Mouse (Mus musculus) heart, postnatal 10 days (tissue): ENCODE results near the gene Farsa. TPM values are rescaled to one million over a fixed set of nuclear protein-coding genes. Genes with fewer than 3 reads are reported as not detected.

Experiments used
- DNase-seq, 2 experiments: peaks; one replicate each; pipeline ENCODE4 v3.0.0; 2021
- intact Hi-C: fragments of 180-260 bp; cut with DNase I; formaldehyde crosslinking; loops from one replicate; pipeline ENCODE4 v1.15.1; 2025
- total RNA-seq, 2 experiments: library from RNA; stranded (reverse); gene quantifications; 2 replicates each; pipeline ENCODE4 v1.2.3; 2021

Farsa gene
- total RNA-seq, 2 experiments from 2014 or later: 31.7 to 32.5 TPM

DNA sequence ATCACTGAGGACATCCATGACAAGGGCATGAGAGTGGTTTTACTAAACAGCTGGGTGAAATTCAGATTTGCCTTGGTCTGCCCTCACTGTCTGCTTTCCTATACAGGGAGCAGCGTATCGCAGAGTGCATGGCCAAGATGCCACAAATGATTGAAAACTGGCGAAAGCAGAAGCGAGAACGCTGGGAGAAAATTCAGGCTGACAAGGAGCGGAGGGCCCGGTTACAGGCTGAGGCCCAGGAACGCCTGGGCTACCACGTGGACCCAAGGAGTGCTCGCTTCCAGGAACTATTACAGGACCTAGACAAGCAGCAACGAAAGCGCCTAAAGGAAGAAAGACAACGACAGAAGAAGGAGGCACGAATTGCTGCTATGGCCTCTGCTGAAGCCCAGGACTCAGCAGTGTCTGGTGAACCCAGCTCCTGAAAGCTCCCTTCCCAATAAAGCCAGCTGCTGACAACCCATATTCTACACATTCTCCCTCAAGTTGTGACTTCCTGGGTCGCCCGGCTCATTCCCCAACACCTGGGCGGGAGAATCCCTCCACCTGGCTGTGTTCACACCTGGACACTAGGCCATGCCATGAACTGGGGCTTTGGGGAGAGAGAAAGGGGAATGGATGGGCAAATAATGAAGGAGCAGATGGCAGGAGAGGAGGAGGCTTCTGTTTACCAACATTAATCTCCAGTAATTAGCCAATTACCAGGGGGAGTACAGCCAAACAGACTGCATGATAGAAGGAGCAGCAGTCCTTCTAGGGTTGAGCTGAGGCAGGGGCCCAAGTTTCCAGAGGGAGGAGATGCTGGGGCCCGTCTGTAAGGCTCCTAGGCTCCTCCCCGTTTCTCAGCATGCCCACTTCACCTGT is 22.6 kb upstream of the Farsa start:
- intact Hi-C loops: no loop called here
- no peak for DNase-seq

- DNase-seq: peak; percentile 72 to 77
- intact Hi-C loops: no loop called here
Observed at GRCm38 (mm10) chr8:84834866-84835855, 21.6 kb upstream of the Farsa start.

- DNase-seq: no peak
- intact Hi-C loops: no loop called here
Observed at GRCm38 (mm10) chr8:84837149-84837911, 19.5 kb upstream of the Farsa start.

DNA sequence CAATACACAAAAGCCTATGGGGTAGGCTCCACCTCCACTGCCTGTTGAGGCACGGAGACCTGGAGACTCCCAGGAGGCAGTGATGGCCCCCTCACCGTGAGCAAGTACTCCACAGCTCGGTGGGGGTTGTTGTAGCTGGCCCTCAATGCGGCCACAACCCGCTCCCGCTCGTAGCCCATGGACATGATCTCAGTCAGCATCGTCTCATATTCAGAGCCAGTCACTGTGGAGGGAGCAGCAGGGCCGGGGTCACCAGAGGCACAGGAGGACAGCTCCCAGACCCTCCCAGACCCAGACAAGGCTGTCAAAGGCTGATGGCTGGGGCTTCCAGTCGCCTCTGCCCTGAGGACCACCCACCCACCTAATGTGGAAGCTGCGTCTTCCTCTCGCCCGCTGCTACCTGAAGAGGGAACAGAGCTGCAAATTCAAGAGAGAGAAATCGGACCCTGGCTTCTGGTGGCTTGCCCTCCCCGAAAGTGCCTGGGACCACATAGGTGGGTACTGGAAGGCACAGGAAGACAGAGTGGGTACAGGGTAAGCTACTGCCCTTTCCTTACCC is 18.8 kb upstream of the Farsa start:
- DNase-seq: no peak
- intact Hi-C loops: no loop called here

DNA sequence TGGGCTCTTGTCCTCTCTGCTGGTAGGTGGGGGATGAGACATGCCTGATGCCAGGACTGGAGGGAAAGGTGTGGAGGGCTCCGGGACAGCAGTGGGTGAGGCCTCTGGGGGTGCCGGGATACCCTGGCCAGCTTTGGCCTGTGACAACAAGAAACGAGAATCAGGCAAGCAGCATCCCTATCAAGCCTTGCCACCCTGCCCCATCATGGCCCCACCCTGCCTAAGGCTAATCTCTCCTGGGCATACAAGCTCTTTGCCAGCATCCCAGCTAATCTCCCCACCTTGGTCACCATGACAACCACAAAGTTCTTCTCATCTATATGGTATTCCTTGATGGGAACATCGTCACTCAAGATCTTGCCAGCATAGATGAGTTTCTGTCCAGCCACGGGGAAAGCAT is 18.3 kb upstream of the Farsa start:
- no peak for DNase-seq
- intact Hi-C loops: no loop called here

DNA sequence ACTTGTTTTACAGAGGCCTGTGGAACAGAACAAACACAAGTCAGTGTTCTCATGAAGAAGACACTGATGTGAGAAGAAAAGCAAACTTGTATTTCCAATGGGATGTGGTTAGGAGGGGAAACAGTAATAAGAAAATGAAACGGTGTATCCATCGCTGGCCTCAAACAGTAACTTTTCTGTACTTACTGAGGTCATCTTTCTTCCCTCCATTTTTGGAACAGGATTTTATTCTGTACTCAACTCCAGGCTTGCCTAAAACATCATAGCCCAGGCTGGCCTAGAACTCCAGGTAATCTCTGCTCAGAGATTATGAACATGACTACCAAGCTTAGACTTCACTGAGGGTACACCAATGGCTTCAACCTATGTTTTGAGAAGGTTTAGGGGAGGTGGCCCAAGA is 17.4 kb upstream of the Farsa start:
- intact Hi-C loops: no loop called here
- DNase-seq: no peak

DNA sequence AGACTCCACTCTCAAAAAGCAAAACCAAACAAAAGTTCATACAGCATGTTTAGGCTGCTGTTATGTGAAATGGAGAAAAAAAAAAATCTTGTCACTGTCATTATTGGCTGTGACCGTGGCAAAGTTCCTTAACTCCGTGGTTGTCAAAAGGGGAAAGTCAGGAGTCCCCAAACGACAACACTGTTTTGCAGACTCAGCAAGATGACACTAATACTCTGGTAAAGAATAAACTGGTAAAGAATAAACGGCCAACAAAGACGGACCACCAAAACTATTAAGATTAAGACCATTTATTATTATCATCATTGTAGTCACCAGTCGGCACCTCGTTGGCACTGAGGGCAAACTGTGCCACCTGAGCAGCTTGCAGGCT is 16.9 kb upstream of the Farsa start:
- intact Hi-C loops: no loop called here
- DNase-seq: no peak

DNA sequence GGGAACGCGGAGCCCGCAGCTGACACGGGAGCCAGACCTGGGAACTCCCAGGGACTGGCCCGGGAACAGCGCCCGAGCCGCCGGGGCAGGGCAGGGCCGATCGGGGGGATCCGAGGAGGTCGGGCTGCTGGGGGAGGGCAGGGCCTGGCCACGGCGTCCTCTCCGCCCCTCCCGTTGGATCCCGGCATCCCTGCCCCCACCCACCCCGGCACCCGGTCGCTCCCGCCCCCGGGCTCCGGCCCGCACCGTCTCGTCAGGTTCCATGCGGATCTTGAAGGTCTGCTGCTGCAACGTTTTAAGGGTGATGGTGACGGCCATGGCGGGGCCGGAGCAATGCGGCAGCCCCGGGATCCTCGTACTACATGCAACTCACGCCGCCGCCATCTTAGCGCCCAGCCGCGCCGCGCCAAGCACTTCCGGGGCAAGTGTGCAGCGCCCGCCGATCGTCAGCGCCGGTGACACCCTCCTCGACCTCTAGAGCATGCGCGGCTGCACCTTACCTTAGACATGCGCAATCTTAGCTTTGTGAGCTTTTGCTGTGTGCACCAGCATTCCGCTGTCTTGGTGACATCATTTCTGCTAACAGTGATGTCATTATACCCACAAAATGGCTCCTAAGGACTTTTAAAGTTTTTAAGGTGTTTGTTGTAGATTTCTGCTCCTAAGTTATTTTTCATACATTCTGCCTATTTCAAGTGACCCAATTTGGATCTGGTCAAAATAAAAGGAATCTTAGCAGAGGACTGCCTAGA is 16.4 kb upstream of the Farsa start, which contains the start of gene Rad23a:
Rad23a (minus strand) TSS at position 418 of the 752 bp plus-strand sequence.
- intact Hi-C loops: no loop called here
- peak; percentile 92 to 94 for DNase-seq

- no peak for DNase-seq
- intact Hi-C loops: no loop called here
Observed at GRCm38 (mm10) chr8:84841514-84841913, 15.3 kb upstream of the Farsa start.

GRCm38 (mm10) chr8:84844397-84845070 is 12.3 kb upstream of the Farsa start:
- DNase-seq: no peak
- intact Hi-C loops: no loop called here

DNA sequence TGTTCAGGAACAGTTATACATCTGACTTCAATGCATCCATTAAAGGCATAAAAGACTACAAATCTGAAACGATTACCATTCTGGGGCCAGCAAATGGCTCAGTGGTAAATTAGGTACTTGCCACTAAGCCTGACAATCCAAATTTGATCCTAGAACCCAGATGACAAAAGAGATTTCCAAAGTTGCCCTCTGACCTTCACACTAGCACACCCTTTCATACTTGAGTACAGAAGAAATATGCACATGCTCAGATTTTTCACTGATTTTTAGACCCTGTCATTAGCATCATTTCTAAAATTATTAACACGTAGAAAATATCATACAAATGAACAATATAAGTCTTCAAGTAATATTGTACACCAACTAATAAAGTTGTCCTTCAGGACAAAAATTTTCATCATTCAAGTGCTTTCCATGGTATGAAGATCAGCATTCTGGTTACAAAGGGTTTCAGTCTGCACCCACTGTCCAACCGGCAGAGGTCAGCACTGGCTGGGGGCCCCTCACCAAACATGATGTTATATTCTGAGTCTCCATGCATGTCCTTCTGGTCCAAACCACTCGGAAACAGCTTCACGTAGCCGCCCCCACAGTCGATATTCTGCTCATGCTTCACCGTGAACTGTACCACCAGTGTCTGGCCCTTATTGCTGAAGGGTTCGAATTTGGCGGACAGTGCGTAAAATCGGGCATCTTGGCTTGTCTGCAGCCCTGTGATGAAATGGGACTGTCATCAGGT is 11.3 kb upstream of the Farsa start:
- intact Hi-C loops: loop anchor here (2.0 kb wide), 1 partner anchor 57 kb away; no protein-coding TSS in a partner anchor
- DNase-seq: peak; percentile 52 to 61

DNA sequence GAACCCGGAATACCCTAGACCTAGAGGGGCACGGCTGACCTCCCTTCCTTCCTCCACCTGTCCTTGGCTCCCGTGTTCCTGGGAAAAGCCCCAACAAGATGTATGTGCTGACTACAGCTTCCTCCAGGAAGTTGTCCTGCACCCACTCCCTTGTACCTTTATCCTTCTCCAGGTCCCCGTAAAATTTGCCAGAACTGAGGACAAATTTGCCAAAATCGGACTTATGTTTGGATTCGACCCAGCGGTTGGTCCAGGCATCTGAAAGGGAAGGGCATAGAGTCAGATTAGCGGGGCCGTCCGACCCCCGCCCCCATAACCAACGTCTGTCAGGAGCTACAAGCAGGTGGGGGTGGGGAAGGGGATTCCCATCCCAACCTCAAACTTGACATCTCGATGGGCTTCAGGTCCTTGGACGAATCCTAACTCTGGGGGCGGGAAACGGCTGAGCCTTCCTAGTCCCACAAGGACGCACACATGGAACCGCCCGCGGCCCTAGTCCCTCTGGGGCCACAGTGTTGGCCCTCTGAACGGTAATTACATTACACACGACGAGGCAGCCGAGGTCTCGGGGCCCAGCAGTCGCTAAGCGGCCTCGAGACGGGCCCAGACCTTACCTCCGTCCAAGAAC is 10.6 kb upstream of the Farsa start:
- intact Hi-C loops: loop anchor here (2.0 kb wide), 1 partner anchor 57 kb away; no protein-coding TSS in a partner anchor

DNA sequence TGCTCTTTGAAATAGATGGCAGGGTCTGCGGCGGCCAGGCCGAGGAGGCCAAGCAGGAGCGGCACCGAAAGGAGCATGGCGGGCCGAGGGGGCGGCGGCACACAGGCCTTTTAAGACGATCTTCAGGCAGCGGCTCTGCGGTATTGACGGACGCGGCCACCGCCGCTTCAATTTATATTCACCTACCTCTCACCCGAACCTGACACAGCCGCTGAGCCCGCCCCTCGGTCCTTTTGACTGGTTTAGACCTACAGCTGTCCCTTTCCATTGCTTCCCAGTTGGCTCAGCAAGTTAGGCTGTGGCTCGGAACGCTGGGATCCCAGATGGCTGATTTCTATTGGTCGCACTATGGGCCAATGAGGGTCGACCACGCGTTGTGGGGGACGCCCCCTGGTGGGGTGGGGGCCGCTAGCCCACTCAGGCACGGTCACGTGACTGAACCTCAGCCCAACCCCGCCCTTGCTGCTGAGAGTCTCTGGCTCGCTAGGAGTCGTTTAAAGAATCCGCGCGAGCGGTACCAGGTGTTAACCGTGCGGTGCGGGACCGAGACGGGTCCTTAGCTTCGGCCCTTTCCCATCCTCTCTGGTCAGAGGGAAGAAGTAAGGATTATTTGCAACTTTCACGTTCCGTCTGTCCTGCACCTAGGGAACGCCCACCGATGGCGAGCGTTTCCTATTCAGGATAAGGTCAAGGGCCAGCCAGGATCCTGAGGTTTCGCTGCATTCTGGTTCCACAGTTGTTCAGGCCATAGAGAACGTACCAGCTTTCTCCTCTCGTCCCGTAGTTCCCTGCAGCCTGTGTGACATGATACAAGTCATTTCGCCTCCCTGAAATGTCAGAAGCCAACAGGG is 9.8 kb upstream of the Farsa start, which contains the start of gene Calr:
Calr (minus strand) TSS at position 213 of the 851 bp plus-strand sequence.
- intact Hi-C loops: loop anchor here (2.0 kb wide), 1 partner anchor 56 kb away; no protein-coding TSS in a partner anchor
- peak; percentile 99 to 100 for DNase-seq

More for the DNA sequence above, 10.6 kb upstream of the Farsa start:
- DNase-seq: no peak

DNA sequence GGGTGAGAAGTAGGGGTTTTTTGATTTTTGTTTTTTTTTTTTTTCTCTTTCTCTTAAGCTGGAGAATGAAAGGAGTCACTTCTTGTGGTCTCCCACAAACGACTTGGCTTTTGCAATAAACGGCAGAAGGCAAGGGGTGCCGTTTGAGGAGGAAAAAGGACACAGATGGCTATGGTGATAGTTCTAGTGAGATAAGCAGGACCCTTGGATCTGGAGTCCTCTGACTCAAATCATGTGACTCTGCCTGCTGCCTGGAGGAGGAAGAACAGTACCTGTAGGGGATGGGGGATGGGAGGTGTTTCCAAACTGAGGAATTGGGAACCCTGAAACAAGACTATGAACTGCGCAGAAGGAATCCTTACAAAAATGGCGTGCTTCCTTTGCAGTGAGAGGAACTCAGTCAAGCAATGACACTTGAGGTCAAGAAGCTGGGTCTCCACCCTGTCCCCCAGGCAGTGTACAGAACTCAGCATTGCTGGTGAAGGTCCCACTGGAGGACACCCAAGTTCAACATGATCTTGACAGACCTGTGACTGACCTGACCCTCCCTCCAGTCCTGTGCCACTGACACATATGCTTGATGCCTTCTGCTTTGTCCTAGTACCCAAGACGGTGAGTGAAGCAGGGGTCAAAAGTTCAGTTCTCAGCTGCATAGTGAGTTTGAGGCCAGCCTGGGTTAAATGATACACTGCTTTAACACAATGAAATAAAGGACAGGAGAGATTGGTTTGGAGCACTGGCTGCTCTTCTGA is 8.9 kb upstream of the Farsa start:
- no peak for DNase-seq
- intact Hi-C loops: loop anchor here (2.0 kb wide), 1 partner anchor 55 kb away; no protein-coding TSS in a partner anchor

GRCm38 (mm10) chr8:84856434-84856833 is 355 bp upstream of the Farsa start:
- intact Hi-C loops: no loop called here
- no peak for DNase-seq
